Mouse (Mus musculus) neural tube, embryonic 11.5 days (tissue): Measurements from ENCODE around the gene Fzr1. TPM values are rescaled to one million over a fixed set of nuclear protein-coding genes. Genes with fewer than 3 reads are reported as not detected.
A peak's percentile ranks its signal among the peaks of the same experiment; 100 is the strongest.

Experiments used
- ATAC-seq: fragments of 200-750 bp; cut with Nextera tagmentation; 2 replicates; pipeline ENCODE4 v1.8.0; 2017; ENCODE audit warnings: moderate number of reproducible peaks, mild to moderate bottlenecking, moderate TSS enrichment, moderate library complexity; ENCODE audit not compliant: insufficient read depth, low FRiP score, low TSS enrichment
- DNase-seq: peaks from one replicate; pipeline ENCODE4 v3.0.0-alpha.2; 2015; ENCODE audit warnings: low spot score
- H3K27ac ChIP-seq: fragments of 300-500 bp; sonication (generic); 2 replicates; pipeline ENCODE4 v1.5.1; 2014; ENCODE audit warnings: low read depth, mild to moderate bottlenecking, low read length
- H3K27me3 ChIP-seq: fragments of 300-500 bp; sonication (generic); 2 replicates; pipeline ENCODE4 v1.6.1; 2014; ENCODE audit warnings: mild to moderate bottlenecking, low read length, mixed read lengths; ENCODE audit not compliant: control insufficient read depth, insufficient read depth
- H3K36me3 ChIP-seq: fragments of 300-500 bp; sonication (generic); 2 replicates; pipeline ENCODE4 v1.6.1; 2014; ENCODE audit warnings: mild to moderate bottlenecking, low read length, moderate library complexity, mixed read lengths; ENCODE audit not compliant: control insufficient read depth, insufficient read depth
- H3K4me1 ChIP-seq: fragments of 300-500 bp; sonication (generic); 2 replicates; pipeline ENCODE4 v1.6.1; 2014; ENCODE audit warnings: low read length, mixed read lengths; ENCODE audit not compliant: control insufficient read depth, insufficient read depth
- H3K4me2 ChIP-seq: fragments of 300-500 bp; sonication (generic); 2 replicates; pipeline ENCODE4 v1.6.1; 2014; ENCODE audit warnings: low read depth, mild to moderate bottlenecking, moderate library complexity
- H3K4me3 ChIP-seq: fragments of 300-500 bp; sonication (generic); 2 replicates; pipeline ENCODE4 v1.5.1; 2014; ENCODE audit warnings: low read depth, low read length
- H3K9ac ChIP-seq: fragments of 300-500 bp; sonication (generic); 2 replicates; pipeline ENCODE4 v1.6.1; 2014; ENCODE audit warnings: mild to moderate bottlenecking, low read length
- H3K9me3 ChIP-seq: fragments of 300-500 bp; sonication (generic); 2 replicates; pipeline ENCODE4 v1.6.1; 2016; ENCODE audit warnings: low read length; ENCODE audit not compliant: control insufficient read depth
- WGBS: fragments of 180-500 bp; shearing (Covaris S2); extraction: QIAGEN DNeasy Blood & Tissue Kit; methylation state at CpG from one replicate; pipeline ENCODE4 v1.1.7; 2014; 5-methylcytosine and 5-hydroxymethylcytosine counted together
- polyA plus RNA-seq: library from polyadenylated mRNA; unstranded; fragments of >200 nt; fragmentation: Nextera tagmentation; extraction: Ambion mirVana; gene quantifications from 2 replicates; pipeline ENCODE4 v1.2.1, GENCODE M21; 2014

The Fzr1 gene
- polyA plus RNA-seq, 1 experiment from 2014 or later: 120 TPM

DNA sequence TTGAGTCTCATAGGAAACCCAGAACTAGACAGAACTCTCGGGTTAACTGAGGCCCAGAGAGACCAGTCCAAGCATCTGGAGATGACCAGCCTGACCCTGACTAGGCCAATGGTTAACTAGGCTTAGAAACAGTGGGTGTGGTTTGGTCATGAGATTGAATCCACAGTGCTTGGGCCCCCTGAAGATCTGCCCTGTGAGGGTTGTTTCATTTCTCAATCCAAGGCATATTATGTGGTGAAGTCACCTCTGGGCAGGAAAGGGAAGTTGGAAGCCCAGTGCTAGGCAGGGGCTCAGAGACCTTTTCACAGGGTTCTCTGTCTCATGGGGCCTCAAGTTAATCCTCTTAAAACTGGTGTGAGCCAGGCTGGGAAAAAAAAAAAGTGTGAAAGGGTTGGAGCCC, 19.5 kb downstream of the Fzr1 start:
- no peaks in the 10 kb centered on the region for H3K36me3 ChIP-seq
- H3K27ac ChIP-seq: no peak overlapping the region
- H3K9ac ChIP-seq: no peak overlapping the region; the same call in 1 of the 2 replicates
- no peak overlapping the region for H3K4me3 ChIP-seq
- peak overlapping the region; percentile 99; the same call in 1 of the 2 replicates for H3K4me2 ChIP-seq
- peaks cover 3% of the 10 kb centered on the region for H3K27me3 ChIP-seq
- DNase-seq (no peak), ATAC-seq (no peak)
- peaks cover 25% of the 10 kb centered on the region for H3K4me1 ChIP-seq
- H3K9me3 ChIP-seq: no peaks in the 10 kb centered on the region
- 62% methylated on average over 1 of the region's 1 CpGs for WGBS

DNA sequence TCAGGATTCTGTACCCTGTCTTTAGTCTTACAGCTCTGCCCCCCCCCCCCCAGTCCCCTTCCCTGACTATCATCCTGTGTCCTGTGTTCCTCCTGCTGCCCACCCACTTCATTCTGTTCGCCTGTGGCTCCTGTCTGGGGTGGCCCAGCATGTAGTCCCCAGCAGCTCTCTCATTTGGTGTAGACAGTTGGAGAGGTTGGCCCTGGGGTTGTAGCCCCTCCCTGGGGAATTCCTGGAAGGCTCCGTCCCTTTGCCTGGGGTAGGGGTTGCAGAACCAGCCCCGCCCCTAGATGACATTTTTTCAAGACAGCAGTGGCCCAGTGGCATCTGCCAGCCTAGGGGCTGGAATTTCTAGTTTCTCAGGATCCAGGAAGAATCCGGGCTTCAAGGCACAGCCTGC, 20.1 kb downstream of the Fzr1 start:
- H3K36me3 ChIP-seq: no peaks in the 10 kb centered on the region
- H3K4me2 ChIP-seq: peak overlapping the region; percentile 99
- no peak overlapping the region for H3K27ac ChIP-seq
- ATAC-seq (no peak), DNase-seq (no peak)
- H3K9me3 ChIP-seq: no peaks in the 10 kb centered on the region
- H3K9ac ChIP-seq: peak overlapping the region; percentile 80
- no peaks in the 10 kb centered on the region for H3K27me3 ChIP-seq
- H3K4me1 ChIP-seq: peaks cover 18% of the 10 kb centered on the region
- peak overlapping the region; percentile 67 for H3K4me3 ChIP-seq
- WGBS: 37% methylated on average over 4 of the region's 4 CpGs

DNA sequence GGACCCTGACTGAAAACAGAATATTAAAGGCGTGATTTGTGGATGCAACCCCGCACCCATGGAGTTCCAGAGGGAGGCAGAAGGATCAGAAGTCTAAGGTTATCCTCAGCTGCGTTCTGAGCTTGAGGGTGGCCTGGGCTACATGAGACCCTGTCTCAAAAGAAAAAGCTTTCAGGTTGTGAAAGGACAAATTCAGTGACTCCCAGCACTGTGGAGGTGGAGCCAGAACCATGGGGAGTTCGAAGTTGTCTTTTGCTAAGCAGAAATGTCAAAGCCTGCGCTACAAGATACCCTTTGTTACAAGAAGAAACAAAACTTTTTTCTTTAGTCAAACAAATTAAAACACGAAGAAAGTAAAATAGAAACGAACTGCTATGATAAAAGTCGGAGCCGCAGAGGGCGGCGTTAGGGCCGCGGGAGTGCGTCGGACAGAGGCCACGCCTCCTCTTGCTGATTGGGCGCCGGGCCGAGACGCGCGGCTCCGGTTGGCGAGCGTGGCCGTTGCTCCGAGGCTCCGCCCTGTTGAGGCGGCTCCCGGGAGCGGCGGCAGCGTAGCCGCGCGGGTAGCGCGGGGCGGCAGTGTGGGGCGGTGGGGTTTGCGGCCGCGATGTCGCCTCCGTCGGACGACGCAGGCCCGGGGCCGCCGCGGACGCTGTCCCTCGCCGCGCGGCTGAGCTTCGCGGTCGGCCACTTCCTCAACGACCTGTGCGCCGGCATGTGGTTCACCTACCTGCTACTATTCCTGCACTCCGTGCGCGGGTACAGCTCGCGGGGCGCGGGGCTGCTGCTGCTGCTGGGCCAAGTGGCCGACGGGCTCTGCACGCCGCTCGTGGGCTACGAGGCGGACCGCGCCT, 21.1 kb downstream of the Fzr1 start, which contains the start of gene Mfsd12:
Gene Mfsd12, plus strand, starts transcription at position 501 of the 854 bp plus-strand sequence.
- 0 out of 2 replicates have a peak within 1 kb of the TSS, but pooled peaks have one; percentile 10 for H3K27ac ChIP-seq
- H3K4me3 ChIP-seq: peak within 1 kb of the TSS; percentile 67
- 2% methylated on average over 77 of the region's 79 CpGs for WGBS

DNA sequence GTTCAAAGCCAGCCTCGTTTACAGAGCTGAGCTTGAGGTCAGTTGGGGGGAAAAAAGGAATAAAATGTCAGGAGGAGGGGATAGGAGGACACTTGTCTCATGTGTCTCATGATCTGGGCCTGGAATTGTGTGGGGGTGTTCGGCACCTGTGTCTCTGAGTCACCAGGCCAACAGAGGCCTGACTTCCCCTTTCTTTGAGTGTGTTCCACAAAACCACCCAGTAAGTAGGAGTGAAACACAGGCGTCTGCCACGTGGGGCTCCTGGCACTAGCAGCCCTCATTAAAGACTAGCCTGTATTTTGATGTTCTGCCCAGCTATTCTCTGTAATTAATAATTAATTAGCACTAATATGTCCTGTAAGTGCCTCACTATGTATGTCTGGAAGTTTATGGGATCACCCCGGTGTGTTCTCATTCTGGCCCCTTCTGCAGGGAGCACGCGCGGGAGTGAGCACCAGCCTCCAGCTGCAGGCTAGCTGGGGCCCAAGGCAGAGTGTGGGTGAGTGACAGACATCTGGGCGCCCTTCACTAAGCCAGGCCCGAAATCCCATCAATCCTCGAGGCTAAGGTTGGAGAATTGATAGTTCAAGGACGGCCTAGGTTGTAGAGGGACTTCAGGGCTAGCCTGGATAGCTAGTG, 21.8 kb downstream of the Fzr1 start:
- H3K4me2 ChIP-seq: peak overlapping the region; percentile 99
- 56% methylated on average over 12 of the region's 12 CpGs for WGBS

More for the DNA sequence above, 21.1 kb downstream of the Fzr1 start, which contains the start of gene Mfsd12:
- H3K9ac ChIP-seq: peak within 1 kb of the TSS; percentile 80
- peaks cover 16% of the 10 kb centered on the region for H3K4me1 ChIP-seq
- H3K36me3 ChIP-seq: no peaks in the 10 kb centered on the region
- H3K9me3 ChIP-seq: no peaks in the 10 kb centered on the region
- H3K27me3 ChIP-seq: no peaks in the 10 kb centered on the region
- ATAC-seq: peak; percentile 87
- DNase-seq: peak; percentile 91
- H3K4me2 ChIP-seq: peak within 1 kb of the TSS; percentile 99

DNA sequence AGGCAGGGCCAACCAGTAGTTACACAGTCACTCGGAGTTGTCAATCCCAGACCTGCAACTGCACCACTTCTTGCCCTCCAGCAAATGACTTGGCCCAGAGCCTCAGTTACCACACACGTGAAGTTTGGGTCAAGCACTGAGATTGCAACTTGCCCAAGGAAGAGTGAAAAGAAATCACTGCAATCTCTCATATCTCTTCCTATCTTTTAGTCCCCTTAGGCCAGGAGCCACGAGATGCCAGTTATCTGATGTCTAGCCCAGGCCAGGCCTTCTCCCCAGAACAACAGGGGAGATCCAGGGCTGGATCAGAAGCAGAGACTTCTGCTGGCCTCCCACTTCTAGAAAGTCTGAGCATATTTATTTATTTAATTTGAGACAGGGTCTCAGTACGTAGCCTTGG, 22.8 kb downstream of the Fzr1 start:
- WGBS: 82% methylated on average over 4 of the region's 4 CpGs
- DNase-seq: no peak
- Histone ChIP-seq H3K9me3 (no peaks in the 10 kb centered on the region), H3K36me3 (no peaks in the 10 kb centered on the region), H3K4me1 (peaks cover 18% of the 10 kb centered on the region), H3K27me3 (no peaks in the 10 kb centered on the region), H3K4me3 (no peak overlapping the region), H3K27ac (no peak overlapping the region), H3K9ac (no peak overlapping the region), H3K4me2 (no peak overlapping the region)
- no peak for ATAC-seq

More for the DNA sequence above, 21.8 kb downstream of the Fzr1 start:
- Histone ChIP-seq H3K4me3 (no peak overlapping the region), H3K9me3 (no peaks in the 10 kb centered on the region), H3K27me3 (no peaks in the 10 kb centered on the region), H3K36me3 (no peaks in the 10 kb centered on the region), H3K4me1 (peaks cover 16% of the 10 kb centered on the region), H3K27ac (no peak overlapping the region), H3K9ac (no peak overlapping the region)
- DNase-seq: no peak
- no peak for ATAC-seq

DNA sequence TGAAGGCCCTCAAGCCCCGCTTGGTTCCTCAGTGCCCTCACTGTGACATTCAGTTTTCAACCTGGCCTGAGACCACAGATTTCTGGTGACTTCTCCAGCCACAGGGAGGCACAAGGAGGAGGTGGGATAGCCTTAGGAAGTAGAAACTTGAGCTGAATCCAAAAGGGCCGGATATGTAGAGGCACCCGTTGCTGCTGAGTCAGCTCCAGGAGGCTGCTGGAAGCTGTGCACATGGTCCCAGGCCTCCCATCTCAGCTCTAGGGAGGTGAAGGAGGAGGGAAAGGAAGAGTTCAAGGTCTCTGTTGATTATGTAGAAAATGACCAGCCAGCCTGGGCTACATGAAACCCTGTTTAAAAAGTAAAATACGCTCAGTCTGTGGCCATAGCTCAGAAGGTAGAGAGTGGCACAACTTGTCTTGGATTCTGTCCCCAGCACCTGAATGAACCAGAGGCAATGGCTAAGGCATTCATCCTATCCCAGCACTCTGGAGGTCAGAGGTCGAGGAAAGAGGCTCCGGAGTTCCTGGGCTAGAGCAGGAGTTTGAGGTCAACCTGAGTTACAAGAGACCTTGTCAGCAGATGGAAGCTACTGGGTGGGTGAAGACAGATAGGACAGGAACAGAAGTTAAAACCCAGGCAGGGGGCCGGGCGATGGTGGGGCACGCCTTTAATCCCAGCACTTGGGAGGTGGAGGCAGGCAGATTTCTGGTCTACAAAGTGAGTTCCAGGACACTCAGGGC, 23.4 kb downstream of the Fzr1 start:
- Histone ChIP-seq H3K27ac (no peak overlapping the region), H3K4me3 (no peak overlapping the region), H3K4me2 (no peak overlapping the region), H3K4me1 (peaks cover 18% of the 10 kb centered on the region), H3K9me3 (no peaks in the 10 kb centered on the region), H3K9ac (no peak overlapping the region), H3K27me3 (no peaks in the 10 kb centered on the region), H3K36me3 (no peaks in the 10 kb centered on the region)
- no peak for DNase-seq
- ATAC-seq: no peak
- 70% methylated on average over 9 of the region's 9 CpGs for WGBS

DNA sequence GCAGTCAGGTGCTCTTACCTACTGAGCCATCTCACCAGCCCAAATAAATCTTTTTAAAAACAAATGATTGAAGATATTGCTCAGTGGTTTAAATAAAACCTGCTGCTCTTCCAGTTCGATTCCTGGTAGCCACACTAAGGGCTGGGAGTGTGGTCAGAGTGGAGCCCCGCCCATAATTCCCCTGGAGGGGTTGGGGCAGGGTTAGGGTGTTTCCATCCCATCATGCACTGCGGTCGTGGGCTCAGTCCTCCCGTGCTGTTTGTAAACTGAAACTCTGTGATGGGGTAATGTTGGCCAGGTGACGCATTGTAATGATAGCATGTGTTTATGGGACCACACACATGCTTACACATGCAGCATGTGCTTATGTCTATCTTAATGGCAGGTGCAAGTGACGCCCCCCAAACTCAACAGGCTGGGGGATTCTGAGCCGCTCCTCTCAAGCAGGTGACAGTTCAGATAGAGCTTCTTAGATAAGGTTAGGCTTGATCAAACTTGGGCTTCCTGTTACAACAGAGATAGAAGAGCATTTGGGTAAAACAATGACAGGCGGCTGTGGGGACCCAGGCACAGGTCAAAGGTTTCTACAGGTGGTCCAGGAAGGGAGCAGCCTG, 26.5 kb downstream of the Fzr1 start:
- DNase-seq: no peak
- Histone ChIP-seq H3K9me3 (no peaks in the 10 kb centered on the region), H3K4me2 (no peak overlapping the region), H3K36me3 (no peaks in the 10 kb centered on the region; the same call in none of the 2 replicates), H3K27me3 (no peaks in the 10 kb centered on the region), H3K4me1 (peaks cover 15% of the 10 kb centered on the region), H3K9ac (no peak overlapping the region), H3K27ac (no peak overlapping the region), H3K4me3 (0 out of 2 replicates have a peak overlapping the region, but pooled peaks have one; percentile 6)
- WGBS: 26% methylated on average over 9 of the region's 9 CpGs
- ATAC-seq: no peak
